Mouse (Mus musculus): ENCODE measurements around the gene Ccdc40. TPM values are rescaled to one million over a fixed set of nuclear protein-coding genes. Genes with fewer than 3 reads are reported as not detected.

Ccdc40 gene
- polyA plus RNA-seq, 1 experiment, result 0.72 TPM

DNA sequence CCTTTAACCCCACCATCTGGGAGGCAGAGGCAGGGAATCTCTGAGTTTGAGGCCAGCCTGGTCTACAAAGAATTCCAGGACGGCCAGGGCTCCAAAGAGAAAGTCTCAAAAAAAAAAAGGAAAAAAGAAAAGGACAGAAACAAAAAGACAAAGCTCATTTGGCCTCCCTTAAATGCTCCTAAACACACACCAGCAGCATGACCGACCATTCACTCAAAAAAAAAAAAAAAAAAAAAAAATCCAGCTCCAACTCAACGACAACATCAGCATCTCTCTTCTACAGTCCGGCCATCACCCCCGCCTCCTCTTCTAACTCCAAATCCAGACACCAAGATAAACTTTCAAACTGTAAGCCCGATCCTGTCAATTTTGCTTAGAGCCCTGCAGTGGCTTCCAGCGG is 70.5 kb downstream of the Ccdc40 start:
- H3K4me3 ChIP-seq (ENCODE audit: insufficient read depth, low read length), result peak overlapping the region; percentile 99
- peaks cover 5% of the 10 kb centered on the region; the same call in 1 of the 2 replicates for H3K4me1 ChIP-seq (ENCODE audit: control insufficient read depth, insufficient read depth, low read length)
- TF ChIP-seq CTCF (IDR thresholded peaks at IDR 0.05; ENCODE audit: low read depth, low read length), result no peak
- TF ChIP-seq POLR2A (IDR thresholded peaks at IDR 0.05; ENCODE audit: borderline replicate concordance, low read depth, low read length), result no peak
- H3K27ac ChIP-seq (ENCODE audit: insufficient read depth, low read depth, low read length), result no peak overlapping the region

DNA sequence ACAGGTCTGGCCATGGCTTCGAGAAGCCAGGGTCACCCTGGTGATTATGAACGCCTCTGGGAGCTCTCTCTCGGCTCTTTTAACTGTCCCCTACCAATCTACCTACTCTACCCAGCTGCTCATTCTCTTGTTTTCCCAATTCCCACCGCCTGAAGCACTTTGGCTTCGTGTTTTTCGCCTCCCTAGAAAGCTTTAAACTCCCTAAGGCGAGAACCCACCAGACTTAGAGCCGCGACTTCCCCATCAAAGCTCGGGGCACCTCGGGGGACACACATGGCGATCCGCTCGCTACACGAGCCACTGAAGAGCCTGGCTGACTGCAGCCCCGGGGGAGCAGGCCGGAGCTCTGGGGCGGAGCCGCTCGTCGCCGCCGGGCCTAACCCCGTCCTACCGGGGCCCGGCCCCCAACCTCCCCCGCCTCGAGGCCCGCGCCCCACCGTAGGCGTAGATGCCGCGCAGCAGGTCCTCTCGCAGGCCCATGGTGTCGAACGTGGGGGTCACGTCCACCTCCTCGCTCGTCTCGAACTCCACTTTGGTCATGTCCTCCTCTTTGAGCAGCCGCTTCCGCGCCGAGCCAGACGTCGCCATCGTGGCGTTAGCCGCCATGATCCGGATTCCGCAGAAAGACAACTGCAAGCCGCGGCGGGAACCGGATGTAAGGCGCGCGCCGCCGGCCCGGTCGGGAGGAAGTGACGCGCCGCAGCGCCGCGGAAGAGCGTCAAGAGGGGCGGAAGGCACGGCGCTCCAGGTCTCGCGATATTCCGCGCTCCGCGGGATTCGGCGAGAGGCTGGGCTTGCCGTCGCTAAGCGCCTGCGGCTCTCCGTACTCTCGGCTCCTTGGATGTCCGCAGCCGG is 71.2 kb downstream of the Ccdc40 start, which contains the start of gene Eif4a3:
TSS of gene Eif4a3 (minus strand) at position 699 of the 855 bp plus-strand sequence.
- peaks cover 5% of the 10 kb centered on the region; the same call in 1 of the 2 replicates for H3K4me1 ChIP-seq (ENCODE audit: control insufficient read depth, insufficient read depth, low read length)
- TF ChIP-seq POLR2A (IDR thresholded peaks at IDR 0.05; ENCODE audit: borderline replicate concordance, low read depth, low read length) (no peak), CTCF (IDR thresholded peaks at IDR 0.05; ENCODE audit: low read depth, low read length) (no peak)
- peak within 1 kb of the TSS; percentile 71 for H3K27ac ChIP-seq (ENCODE audit: insufficient read depth, low read depth, low read length)
- H3K4me3 ChIP-seq (ENCODE audit: insufficient read depth, low read length), result peak within 1 kb of the TSS; percentile 99

GRCm38 (mm10) chr11:119300246-119300935 is 72.0 kb downstream of the Ccdc40 start:
- no peak for TF ChIP-seq CTCF (IDR thresholded peaks at IDR 0.05; ENCODE audit: low read depth, low read length)
- no peak for TF ChIP-seq POLR2A (IDR thresholded peaks at IDR 0.05; ENCODE audit: borderline replicate concordance, low read depth, low read length)
- H3K4me1 ChIP-seq (ENCODE audit: control insufficient read depth, insufficient read depth, low read length), result peaks cover 5% of the 10 kb centered on the region; the same call in 1 of the 2 replicates
- peak overlapping the region; percentile 52; the same call in 1 of the 2 replicates for H3K27ac ChIP-seq (ENCODE audit: insufficient read depth, low read depth, low read length)
- peak overlapping the region; percentile 99 for H3K4me3 ChIP-seq (ENCODE audit: insufficient read depth, low read length)

GRCm38 (mm10) chr11:119300986-119301385 is 72.6 kb downstream of the Ccdc40 start:
- no peak overlapping the region for H3K4me3 ChIP-seq (ENCODE audit: insufficient read depth, low read length)

GRCm38 (mm10) chr11:119304904-119305712 is 76.7 kb downstream of the Ccdc40 start:
- no peak overlapping the region for H3K27ac ChIP-seq (ENCODE audit: insufficient read depth, low read depth, low read length)
- no peak overlapping the region for H3K4me3 ChIP-seq (ENCODE audit: insufficient read depth, low read length)
- TF ChIP-seq POLR2A (IDR thresholded peaks at IDR 0.05; ENCODE audit: borderline replicate concordance, low read depth, low read length) (no peak), CTCF (IDR thresholded peaks at IDR 0.05; ENCODE audit: low read depth, low read length) (peak; percentile 79)
- no peaks in the 10 kb centered on the region for H3K4me1 ChIP-seq (ENCODE audit: control insufficient read depth, insufficient read depth, low read length)

More at GRCm38 (mm10) chr11:119300986-119301385, 72.6 kb downstream of the Ccdc40 start:
- no peak overlapping the region for H3K27ac ChIP-seq (ENCODE audit: insufficient read depth, low read depth, low read length)
- TF ChIP-seq CTCF (IDR thresholded peaks at IDR 0.05; ENCODE audit: low read depth, low read length) (no peak), POLR2A (IDR thresholded peaks at IDR 0.05; ENCODE audit: borderline replicate concordance, low read depth, low read length) (no peak)
- peaks cover 5% of the 10 kb centered on the region; the same call in 1 of the 2 replicates for H3K4me1 ChIP-seq (ENCODE audit: control insufficient read depth, insufficient read depth, low read length)

- no peak overlapping the region for H3K4me3 ChIP-seq (ENCODE audit: insufficient read depth, low read length)
- TF ChIP-seq CTCF (IDR thresholded peaks at IDR 0.05; ENCODE audit: low read depth, low read length), result no peak
- TF ChIP-seq POLR2A (IDR thresholded peaks at IDR 0.05; ENCODE audit: borderline replicate concordance, low read depth, low read length), result no peak
- H3K4me1 ChIP-seq (ENCODE audit: control insufficient read depth, insufficient read depth, low read length), result no peaks in the 10 kb centered on the region
- H3K27ac ChIP-seq (ENCODE audit: insufficient read depth, low read depth, low read length), result no peak overlapping the region
Observed at GRCm38 (mm10) chr11:119306762-119307657, 78.6 kb downstream of the Ccdc40 start.

DNA sequence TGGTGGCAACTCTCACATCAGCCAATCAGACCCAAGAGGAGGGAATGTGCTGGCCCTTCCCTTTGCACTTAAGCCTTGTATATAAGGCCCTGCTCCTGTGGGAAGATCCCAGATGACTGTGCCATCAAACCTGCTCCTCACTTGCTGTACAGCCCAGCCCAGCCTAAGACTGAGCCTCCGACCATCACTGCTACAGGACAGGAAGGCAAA is 79.2 kb downstream of the Ccdc40 start, which contains the start of gene Card14:
TSS of gene Card14 (plus strand) at position 111 of the 210 bp plus-strand sequence.
- H3K27ac ChIP-seq (ENCODE audit: insufficient read depth, low read depth, low read length), result no peak within 1 kb of the TSS
- H3K4me1 ChIP-seq (ENCODE audit: control insufficient read depth, insufficient read depth, low read length), result no peaks in the 10 kb centered on the region
- TF ChIP-seq POLR2A (IDR thresholded peaks at IDR 0.05; ENCODE audit: borderline replicate concordance, low read depth, low read length) (no peak), CTCF (IDR thresholded peaks at IDR 0.05; ENCODE audit: low read depth, low read length) (no peak)
- no peak within 1 kb of the TSS for H3K4me3 ChIP-seq (ENCODE audit: insufficient read depth, low read length)

DNA sequence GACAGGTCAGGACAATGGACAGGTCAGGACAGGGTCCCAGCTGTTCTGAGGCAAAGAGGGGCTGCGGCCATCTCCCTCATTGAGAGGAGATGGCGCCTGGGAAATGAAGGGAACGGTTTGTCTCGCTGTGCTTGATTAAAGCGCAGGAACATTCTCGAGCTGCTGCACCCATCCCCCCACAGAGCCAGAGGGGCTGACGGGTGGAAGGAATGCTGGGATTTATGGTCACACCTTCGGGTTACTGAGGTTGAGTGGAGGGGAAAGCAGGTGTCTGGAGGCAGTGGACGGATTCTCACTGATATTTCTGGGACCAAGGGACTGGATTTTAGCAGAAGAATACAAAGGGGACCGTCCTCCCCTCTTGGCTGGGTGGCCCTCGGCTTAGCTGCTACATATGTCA is 79.5 kb downstream of the Ccdc40 start:
- Histone ChIP-seq H3K4me1 (ENCODE audit: control insufficient read depth, insufficient read depth, low read length) (no peaks in the 10 kb centered on the region), H3K27ac (ENCODE audit: insufficient read depth, low read depth, low read length) (no peak overlapping the region), H3K4me3 (ENCODE audit: insufficient read depth, low read length) (no peak overlapping the region)
- no peak for TF ChIP-seq POLR2A (IDR thresholded peaks at IDR 0.05; ENCODE audit: borderline replicate concordance, low read depth, low read length)
- no peak for TF ChIP-seq CTCF (IDR thresholded peaks at IDR 0.05; ENCODE audit: low read depth, low read length)

All from bone marrow macrophage, adult 2 months (primary cell).